Mouse (Mus musculus): ENCODE data around the gene AI854703.
"Not testable (repeated sequence)": the region's sequence is repeated elsewhere in the genome, so short reads cannot be mapped to it uniquely, and the experiment has no call there.

AI854703 gene

GRCm38 (mm10) chr6:48614756-48615155 is 11.8 kb upstream of the AI854703 start:
- no peak for DNase-seq (ENCODE audit: low spot score in 2 of 2)

GRCm38 (mm10) chr6:48620031-48620430 is 6.5 kb upstream of the AI854703 start:
- DNase-seq (ENCODE audit: low spot score in 2 of 2) = no peak

- not testable (repeated sequence) for DNase-seq (ENCODE audit: low spot score in 2 of 2)
These were observed 4.2 kb upstream of the AI854703 start for GRCm38 (mm10) chr6:48622186-48622843.

- DNase-seq (ENCODE audit: low spot score in 2 of 2) = no peak
These were observed 3.1 kb upstream of the AI854703 start for GRCm38 (mm10) chr6:48623460-48623859.

- DNase-seq (ENCODE audit: low spot score in 2 of 2) = no peak
These were observed 420 bp downstream of the AI854703 start for GRCm38 (mm10) chr6:48626984-48627383.

GRCm38 (mm10) chr6:48627511-48627924 is 954 bp downstream of the AI854703 start:
- no peak for DNase-seq (ENCODE audit: low spot score in 2 of 2)

GRCm38 (mm10) chr6:48628377-48628776 is 1.8 kb downstream of the AI854703 start:
- no peak for DNase-seq (ENCODE audit: low spot score in 2 of 2)

GRCm38 (mm10) chr6:48628808-48629660 is 2.5 kb downstream of the AI854703 start:
- DNase-seq (ENCODE audit: low spot score in 2 of 2) = no peak

- DNase-seq (ENCODE audit: low spot score in 2 of 2) = no peak
These were observed 3.1 kb downstream of the AI854703 start for GRCm38 (mm10) chr6:48629661-48630034.

- no peak for DNase-seq (ENCODE audit: low spot score in 2 of 2)
These were observed 4.3 kb downstream of the AI854703 start for GRCm38 (mm10) chr6:48630831-48631230.

GRCm38 (mm10) chr6:48635105-48635504 is 8.5 kb downstream of the AI854703 start:
- no peak for DNase-seq (ENCODE audit: low spot score in 2 of 2)

GRCm38 (mm10) chr6:48636515-48636914 is 10.0 kb downstream of the AI854703 start:
- DNase-seq (ENCODE audit: low spot score in 2 of 2) = peak in 1 of 2 experiments; percentile 44

GRCm38 (mm10) chr6:48637811-48638500 is 11.4 kb downstream of the AI854703 start:
- no peak for DNase-seq (ENCODE audit: low spot score in 2 of 2)

- no peak for DNase-seq (ENCODE audit: low spot score in 2 of 2)
These were observed 12.0 kb downstream of the AI854703 start for GRCm38 (mm10) chr6:48638553-48638952.

GRCm38 (mm10) chr6:48641391-48641790 is 14.8 kb downstream of the AI854703 start:
- DNase-seq (ENCODE audit: low spot score in 2 of 2) = peak in 1 of 2 experiments; percentile 50

GRCm38 (mm10) chr6:48642764-48643292 is 16.3 kb downstream of the AI854703 start:
- DNase-seq (ENCODE audit: low spot score in 2 of 2) = peak in 1 of 2 experiments; percentile 39

- DNase-seq (ENCODE audit: low spot score in 2 of 2) = peak in 1 of 2 experiments; percentile 40
These were observed 19.2 kb downstream of the AI854703 start for GRCm38 (mm10) chr6:48645660-48646308.

GRCm38 (mm10) chr6:48646309-48646690 is 19.7 kb downstream of the AI854703 start:
- no peak for DNase-seq (ENCODE audit: low spot score in 2 of 2)

- DNase-seq (ENCODE audit: low spot score in 2 of 2) = no peak
These were observed 20.4 kb downstream of the AI854703 start, which contains the start of gene Gimap8 for GRCm38 (mm10) chr6:48646995-48647394. Gene Gimap8 (plus strand): TSS chr6:48647234.

GRCm38 (mm10) chr6:48647611-48648010 is 21.0 kb downstream of the AI854703 start:
- DNase-seq (ENCODE audit: low spot score in 2 of 2) = no peak

GRCm38 (mm10) chr6:48648779-48649178 is 22.2 kb downstream of the AI854703 start:
- no peak for DNase-seq (ENCODE audit: low spot score in 2 of 2)
